Mouse (Mus musculus) liver, postnatal 0 days (tissue): ENCODE data around the gene Fryl. TPM values are rescaled to one million over a fixed set of nuclear protein-coding genes. Genes with fewer than 3 reads are reported as not detected.

Experiments used
- ATAC-seq: fragments of 200-750 bp; cut with Nextera tagmentation; 2 replicates; pipeline ENCODE4 v1.8.0; 2017; ENCODE audit warnings: mild to moderate bottlenecking, moderate library complexity
- DNase-seq: peaks from one replicate; pipeline ENCODE4 v3.0.0-alpha.2; 2016
- H3K27ac ChIP-seq: fragments of 300-500 bp; sonication (generic); 2 replicates; pipeline ENCODE4 v1.5.1; 2014; ENCODE audit warnings: antibody characterized with exemption, moderate library complexity, mild to moderate bottlenecking, low read depth
- H3K27me3 ChIP-seq: fragments of 300-500 bp; sonication (generic); 2 replicates; pipeline ENCODE4 v1.6.1; 2014; ENCODE audit warnings: low read length, control low read depth, mixed read lengths; ENCODE audit not compliant: insufficient read depth
- H3K36me3 ChIP-seq: fragments of 300-500 bp; sonication (generic); replicated peaks from 2 replicates; pipeline ENCODE4 v1.6.1; 2014; ENCODE audit warnings: mild to moderate bottlenecking, control low read depth, low read length, moderate library complexity, mixed read lengths; ENCODE audit not compliant: insufficient read depth
- H3K4me1 ChIP-seq: fragments of 300-500 bp; sonication (generic); 2 replicates; pipeline ENCODE4 v1.6.1; 2014; ENCODE audit warnings: antibody characterized with exemption, mild to moderate bottlenecking, control low read depth; ENCODE audit not compliant: insufficient read depth
- H3K4me2 ChIP-seq: fragments of 300-500 bp; sonication (generic); 2 replicates; pipeline ENCODE4 v1.6.1; 2014; ENCODE audit warnings: low read depth, mild to moderate bottlenecking, low read length, moderate library complexity, mixed read lengths
- H3K4me3 ChIP-seq: fragments of 300-500 bp; sonication (generic); 2 replicates; pipeline ENCODE4 v1.5.1; 2014; ENCODE audit warnings: low read depth, low read length
- H3K9ac ChIP-seq: fragments of 300-500 bp; sonication (generic); replicated peaks from 2 replicates; pipeline ENCODE4 v1.6.1; 2014; ENCODE audit warnings: mild to moderate bottlenecking, moderate library complexity
- H3K9me3 ChIP-seq: fragments of 300-500 bp; sonication (generic); 2 replicates; pipeline ENCODE4 v1.6.1; 2016; ENCODE audit warnings: mild to moderate bottlenecking, control low read depth, low read length, mixed read lengths
- CTCF ChIP-seq: sonication (generic); IDR thresholded peaks from 2 replicates; pipeline ENCODE4 v1.5.1; 2016; ENCODE audit warnings: antibody characterized with exemption, low read depth
- EP300 ChIP-seq: IDR thresholded peaks from 2 replicates; pipeline ENCODE4 v1.6.1; 2016; ENCODE audit warnings: antibody characterized with exemption, low read depth, mild to moderate bottlenecking
- WGBS: fragments of 180-500 bp; shearing (Covaris S2); extraction: QIAGEN DNeasy Blood & Tissue Kit; methylation state at CpG from one replicate; pipeline ENCODE4 v1.1.7; 2014; ENCODE audit not compliant: insufficient replicate concordance; 5-methylcytosine and 5-hydroxymethylcytosine counted together
- polyA plus RNA-seq: library from polyadenylated mRNA; unstranded; fragments of >200 nt; fragmentation: Nextera tagmentation; extraction: Ambion mirVana; gene quantifications from 2 replicates; pipeline ENCODE4 v1.2.1, GENCODE M21; 2015

Gene Fryl
- polyA plus RNA-seq, 1 experiment from 2014 or later: 25.8 TPM

DNA sequence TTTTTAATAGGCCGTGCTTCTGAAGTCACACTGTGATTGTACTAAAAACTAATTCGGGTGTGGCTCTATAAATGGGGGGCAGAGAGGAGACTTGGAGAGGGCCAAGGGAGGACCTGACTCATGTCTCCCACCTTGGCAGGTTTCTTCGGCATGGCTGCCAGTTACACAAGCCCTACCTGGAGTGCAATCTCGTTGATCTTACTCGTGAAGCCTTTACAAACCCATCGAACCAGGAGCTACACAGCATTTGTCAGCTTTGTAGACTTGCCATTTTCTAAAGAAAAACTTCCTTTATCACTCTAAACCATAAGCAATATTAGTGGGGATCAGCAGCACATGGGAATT is 45.5 kb downstream of the Fryl start:
- ATAC-seq: no peak

DNA sequence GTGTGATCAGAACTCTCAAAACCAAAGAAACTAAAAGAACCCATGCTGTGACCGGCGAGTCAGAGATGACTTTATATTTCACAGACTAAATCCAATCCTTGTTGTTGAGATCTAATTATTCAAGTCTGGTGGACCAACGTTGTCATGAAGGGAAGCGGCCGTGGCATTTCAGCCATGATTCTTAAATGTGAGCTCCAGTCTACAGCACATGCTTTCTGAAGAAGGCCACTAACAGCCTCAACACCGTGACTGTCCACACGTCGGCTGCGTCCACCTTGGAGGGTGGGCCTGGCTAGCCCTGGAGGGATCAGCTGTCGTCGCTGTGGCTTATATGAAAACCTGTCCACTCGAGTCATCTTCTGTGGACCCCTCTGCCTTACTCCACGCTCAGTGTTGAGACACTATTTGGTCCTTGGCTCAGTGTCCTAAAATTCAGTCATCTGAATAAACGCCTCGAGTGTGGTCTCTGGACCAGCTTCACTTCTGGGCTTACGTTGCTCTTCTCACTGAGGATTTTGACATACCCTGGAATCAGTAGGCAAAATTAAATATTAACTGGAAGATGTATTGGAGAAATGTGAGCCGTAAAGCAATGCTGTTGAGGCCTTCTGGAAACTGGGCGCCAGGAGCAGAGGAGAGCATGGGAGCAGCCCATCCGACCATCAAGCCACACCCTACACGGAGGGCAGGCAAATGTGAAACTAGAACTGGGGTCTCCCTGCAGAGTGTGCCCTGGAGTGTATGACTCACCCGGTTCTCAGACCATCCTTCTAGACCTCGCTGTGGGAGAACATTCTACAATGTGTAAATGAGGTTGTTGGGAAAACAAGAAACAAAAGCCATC is 46.1 kb downstream of the Fryl start:
- 83% methylated on average over 22 of the region's 22 CpGs for WGBS
- Histone ChIP-seq H3K27me3 (no peaks in the 10 kb centered on the region), H3K4me1 (peaks cover 5% of the 10 kb centered on the region; the same call in 1 of the 2 replicates), H3K36me3 (0 out of 2 replicates have a peak, but pooled peaks cover 6% of the 10 kb centered on the region), H3K4me3 (no peak overlapping the region), H3K27ac (peak overlapping the region; percentile 35; the same call in 1 of the 2 replicates), H3K9me3 (no peaks in the 10 kb centered on the region), H3K9ac (no peak overlapping the region), H3K4me2 (no peak overlapping the region)
- TF ChIP-seq EP300: no peak
- TF ChIP-seq CTCF: no peak
- DNase-seq (no peak), ATAC-seq (peak; percentile 41)

More for the DNA sequence above, 45.5 kb downstream of the Fryl start:
- Histone ChIP-seq H3K27me3 (no peaks in the 10 kb centered on the region), H3K4me1 (peaks cover 5% of the 10 kb centered on the region; the same call in 1 of the 2 replicates), H3K36me3 (0 out of 2 replicates have a peak, but pooled peaks cover 6% of the 10 kb centered on the region), H3K9ac (no peak overlapping the region), H3K4me2 (no peak overlapping the region), H3K27ac (no peak overlapping the region), H3K9me3 (no peaks in the 10 kb centered on the region), H3K4me3 (no peak overlapping the region)
- no peak for DNase-seq
- TF ChIP-seq EP300: no peak
- no peak for TF ChIP-seq CTCF
- WGBS: 86% methylated on average over 6 of the region's 6 CpGs

DNA sequence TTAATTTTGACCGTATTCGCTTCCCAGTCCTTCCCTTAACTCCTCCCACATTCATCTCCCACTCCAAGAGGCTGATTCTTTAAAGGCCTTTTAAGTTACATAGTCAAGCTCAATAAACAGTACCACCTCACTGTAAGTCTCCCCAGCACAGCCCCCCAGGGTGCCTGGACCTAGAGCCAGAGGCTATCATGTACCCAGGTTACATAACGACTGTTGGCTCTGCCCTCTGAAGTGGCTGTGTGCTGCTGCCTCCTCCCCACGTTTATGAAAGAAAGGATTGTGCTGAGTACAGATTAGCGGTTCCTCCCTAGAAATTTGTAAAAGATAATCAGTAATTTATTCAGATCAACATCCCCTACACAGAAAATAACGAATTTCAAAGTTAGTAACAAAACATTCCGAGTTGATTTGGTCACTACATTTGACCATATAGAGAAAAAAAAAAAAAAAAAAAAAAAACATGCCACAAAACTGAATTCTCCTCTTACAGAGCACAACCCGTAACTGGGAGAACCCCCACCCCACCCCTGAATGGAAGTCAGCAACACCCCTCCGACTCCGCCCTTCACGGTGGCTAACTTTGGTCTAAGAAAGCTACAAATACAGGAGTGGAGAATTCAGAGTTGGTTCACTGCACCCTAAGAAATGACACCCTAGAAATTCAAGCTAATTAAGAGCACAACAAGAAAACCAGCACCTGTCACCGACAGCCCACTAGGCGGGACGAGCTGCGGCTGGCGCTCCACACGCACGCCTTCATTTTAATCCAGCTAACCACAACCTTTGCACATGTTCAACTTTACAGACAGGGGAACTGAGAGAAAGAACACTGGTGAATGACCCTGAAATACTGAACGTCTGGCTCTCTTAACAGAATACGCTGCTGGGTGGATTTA is 47.0 kb downstream of the Fryl start:
- Histone ChIP-seq H3K9ac (no peak overlapping the region), H3K36me3 (0 out of 2 replicates have a peak, but pooled peaks cover 6% of the 10 kb centered on the region), H3K4me2 (no peak overlapping the region), H3K4me3 (no peak overlapping the region), H3K27ac (peak overlapping the region; percentile 70), H3K27me3 (no peaks in the 10 kb centered on the region), H3K9me3 (no peaks in the 10 kb centered on the region), H3K4me1 (peaks cover 5% of the 10 kb centered on the region; the same call in 1 of the 2 replicates)
- 66% methylated on average over 20 of the region's 20 CpGs for WGBS
- DNase-seq (no peak), ATAC-seq (peak; percentile 45; the same call in 1 of the 2 replicates)
- TF ChIP-seq EP300 (no peak), CTCF (peak; percentile 11)

DNA sequence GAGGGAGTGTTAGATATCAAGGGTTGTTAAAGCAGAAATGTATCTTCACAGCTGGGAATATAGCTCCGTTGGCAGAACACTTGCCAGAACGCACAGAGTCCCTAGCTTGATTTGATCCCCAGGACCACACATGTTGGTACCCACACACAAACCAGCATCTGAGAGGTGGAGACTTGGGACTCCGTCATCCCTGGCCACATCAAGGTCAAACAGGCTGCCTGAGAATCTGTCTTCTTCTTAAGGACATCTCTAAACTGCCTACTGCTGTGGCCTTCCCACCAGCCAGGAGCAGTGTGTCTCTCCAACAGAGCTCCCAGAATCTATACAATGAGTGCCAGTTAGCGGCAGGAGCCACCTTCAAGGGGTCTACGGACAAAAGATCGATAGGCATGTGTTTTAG is 47.8 kb downstream of the Fryl start:
- 0 out of 2 replicates have a peak, but pooled peaks cover 6% of the 10 kb centered on the region for H3K36me3 ChIP-seq
- H3K9ac ChIP-seq: no peak overlapping the region
- H3K4me2 ChIP-seq: no peak overlapping the region
- DNase-seq (no peak), ATAC-seq (no peak)
- H3K4me3 ChIP-seq: no peak overlapping the region
- TF ChIP-seq CTCF: no peak
- no peak for TF ChIP-seq EP300
- no peaks in the 10 kb centered on the region for H3K27me3 ChIP-seq
- H3K9me3 ChIP-seq: no peaks in the 10 kb centered on the region
- H3K4me1 ChIP-seq: peaks cover 5% of the 10 kb centered on the region; the same call in 1 of the 2 replicates
- 85% methylated on average over 6 of the region's 6 CpGs for WGBS
- H3K27ac ChIP-seq: peak overlapping the region; percentile 70

DNA sequence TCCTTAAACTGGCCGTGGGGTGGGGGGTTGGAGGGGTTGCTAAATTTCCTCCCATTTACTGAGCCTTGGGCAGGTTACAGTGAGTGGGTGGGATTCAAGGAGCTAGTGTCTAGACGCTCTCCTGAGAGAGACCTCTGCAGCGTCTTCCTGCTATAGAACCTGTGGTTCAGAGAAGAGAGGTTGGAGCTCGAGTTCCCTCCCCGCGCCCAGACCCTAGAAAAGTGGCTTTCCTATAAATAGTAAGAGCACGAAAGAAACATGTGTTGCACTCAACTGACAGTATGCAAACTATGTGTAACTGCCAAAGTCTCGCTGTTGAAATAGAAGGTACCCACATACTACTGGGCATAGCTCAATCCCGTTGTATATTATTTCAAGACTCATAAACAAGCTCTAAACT is 49.7 kb downstream of the Fryl start:
- Histone ChIP-seq H3K4me3 (no peak overlapping the region), H3K27ac (peak overlapping the region; percentile 71), H3K4me1 (peaks cover 5% of the 10 kb centered on the region; the same call in 1 of the 2 replicates), H3K36me3 (no peaks in the 10 kb centered on the region), H3K9ac (no peak overlapping the region), H3K27me3 (no peaks in the 10 kb centered on the region), H3K4me2 (0 out of 2 replicates have a peak overlapping the region, but pooled peaks have one; percentile 39), H3K9me3 (no peaks in the 10 kb centered on the region)
- DNase-seq: no peak
- WGBS: 45% methylated on average over 9 of the region's 9 CpGs
- no peak for TF ChIP-seq CTCF
- TF ChIP-seq EP300: no peak
- peak; percentile 35; the same call in 1 of the 2 replicates for ATAC-seq
